Mouse (Mus musculus) midbrain, embryonic 12.5 days (tissue): ENCODE data around the gene Lrmda. TPM values are rescaled to one million over a fixed set of nuclear protein-coding genes. Genes with fewer than 3 reads are reported as not detected.

Source experiments
- ATAC-seq: fragments of 200-750 bp; cut with Nextera tagmentation; 2 replicates; pipeline ENCODE4 v1.8.0; 2017; ENCODE audit warnings: low read depth, moderate TSS enrichment, moderate library complexity; ENCODE audit not compliant: low FRiP score
- H3K27ac ChIP-seq: fragments of 300-500 bp; sonication (generic); replicated peaks from 2 replicates; pipeline ENCODE4 v1.5.1; 2016; ENCODE audit warnings: mild to moderate bottlenecking
- H3K27me3 ChIP-seq: fragments of 300-500 bp; sonication (generic); 2 replicates; pipeline ENCODE4 v1.6.1; 2016; ENCODE audit warnings: mild to moderate bottlenecking
- H3K36me3 ChIP-seq: fragments of 300-500 bp; sonication (generic); 2 replicates; pipeline ENCODE4 v1.6.1; 2016
- H3K4me1 ChIP-seq: fragments of 300-500 bp; sonication (generic); 2 replicates; pipeline ENCODE4 v1.6.1; 2016
- H3K4me2 ChIP-seq: fragments of 300-500 bp; sonication (generic); replicated peaks from 2 replicates; pipeline ENCODE4 v1.6.1; 2016; ENCODE audit warnings: mild to moderate bottlenecking, moderate library complexity
- H3K4me3 ChIP-seq: fragments of 300-500 bp; sonication (generic); 2 replicates; pipeline ENCODE4 v1.5.1; 2016; ENCODE audit warnings: mild to moderate bottlenecking
- H3K9ac ChIP-seq: fragments of 300-500 bp; sonication (generic); replicated peaks from 2 replicates; pipeline ENCODE4 v1.6.1; 2016; ENCODE audit warnings: mild to moderate bottlenecking, moderate library complexity
- H3K9me3 ChIP-seq: fragments of 300-500 bp; sonication (generic); 2 replicates; pipeline ENCODE4 v1.6.1; 2016; ENCODE audit warnings: mild to moderate bottlenecking
- WGBS: fragments of 180-500 bp; shearing (Covaris S2); methylation state at CpG from one replicate; pipeline ENCODE4 v1.1.7; 2016; 5-methylcytosine and 5-hydroxymethylcytosine counted together
- polyA plus RNA-seq: library from polyadenylated mRNA; unstranded; fragments of >200 nt; fragmentation: Nextera tagmentation; extraction: Ambion mirVana; gene quantifications from 2 replicates; pipeline ENCODE4 v1.2.1, GENCODE M21; 2016

Lrmda gene
- polyA plus RNA-seq, 1 experiment from 2014 or later, result not detected

DNA sequence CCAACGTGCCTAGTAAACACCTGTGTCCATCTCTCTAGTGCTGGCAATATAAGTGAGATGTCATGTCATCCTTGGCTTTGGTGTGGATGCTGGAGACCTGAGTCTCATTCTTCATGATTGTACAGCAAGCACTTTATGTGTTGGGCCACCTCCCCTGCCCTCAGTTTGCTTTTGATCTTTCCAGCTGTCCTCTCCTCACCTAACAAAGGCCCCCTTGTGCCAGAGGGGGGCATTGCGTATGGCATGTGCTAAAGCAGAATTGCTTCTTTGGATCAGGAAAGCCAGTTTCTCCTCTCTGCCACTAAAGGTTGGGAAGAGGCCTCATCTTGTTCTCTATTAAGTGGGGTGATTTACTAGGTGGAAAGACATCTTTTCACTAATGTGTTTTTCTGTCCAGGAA lies 264.2 kb downstream of the Lrmda start:
- H3K4me3 ChIP-seq, result no peak overlapping the region
- WGBS, result 56% methylated on average over 2 of the region's 2 CpGs
- no peak for ATAC-seq
- H3K36me3 ChIP-seq, result no peaks in the 10 kb centered on the region
- H3K4me2 ChIP-seq, result no peak overlapping the region
- peaks cover 28% of the 10 kb centered on the region for H3K27me3 ChIP-seq
- H3K4me1 ChIP-seq, result 0 out of 2 replicates have a peak, but pooled peaks cover 6% of the 10 kb centered on the region
- no peak overlapping the region for H3K9ac ChIP-seq
- H3K27ac ChIP-seq, result no peak overlapping the region
- no peaks in the 10 kb centered on the region for H3K9me3 ChIP-seq

- Histone ChIP-seq H3K4me2 (no peak overlapping the region), H3K27ac (no peak overlapping the region), H3K9me3 (no peaks in the 10 kb centered on the region), H3K36me3 (no peaks in the 10 kb centered on the region), H3K27me3 (peaks cover 25% of the 10 kb centered on the region), H3K4me3 (no peak overlapping the region), H3K4me1 (0 out of 2 replicates have a peak, but pooled peaks cover 6% of the 10 kb centered on the region), H3K9ac (no peak overlapping the region)
- ATAC-seq, result no peak
- WGBS, result 83% methylated on average over 15 of the region's 15 CpGs
Observed at GRCm38 (mm10) chr14:22284823-22285517, 265.5 kb downstream of the Lrmda start.

DNA sequence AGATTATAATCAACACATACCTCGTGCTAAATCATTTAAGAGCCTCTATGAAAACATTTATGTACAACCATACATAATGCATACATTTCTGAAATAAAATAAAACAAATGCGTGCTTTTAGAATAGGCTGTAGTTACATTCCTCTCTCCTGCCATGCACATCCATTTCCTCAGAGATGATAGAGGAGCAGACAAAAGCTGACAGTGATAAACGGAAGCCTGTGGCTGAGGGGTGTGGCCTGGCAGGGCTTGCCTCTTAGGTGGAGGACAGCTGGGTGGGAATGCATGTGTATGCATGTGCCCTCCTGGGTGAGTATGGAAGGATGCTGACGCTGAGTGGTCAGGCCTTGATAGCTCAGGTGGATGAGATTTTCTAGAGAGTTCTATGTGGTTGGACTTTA lies 266.3 kb downstream of the Lrmda start:
- Histone ChIP-seq H3K27me3 (peaks cover 25% of the 10 kb centered on the region), H3K9me3 (no peaks in the 10 kb centered on the region), H3K27ac (no peak overlapping the region), H3K4me1 (0 out of 2 replicates have a peak, but pooled peaks cover 6% of the 10 kb centered on the region), H3K4me3 (no peak overlapping the region), H3K36me3 (no peaks in the 10 kb centered on the region), H3K4me2 (no peak overlapping the region), H3K9ac (no peak overlapping the region)
- no peak for ATAC-seq
- WGBS, result 77% methylated on average over 4 of the region's 4 CpGs

GRCm38 (mm10) chr14:22288179-22288578 lies 268.7 kb downstream of the Lrmda start:
- Histone ChIP-seq H3K27ac (no peak overlapping the region), H3K9me3 (no peaks in the 10 kb centered on the region), H3K36me3 (no peaks in the 10 kb centered on the region), H3K9ac (no peak overlapping the region), H3K4me3 (no peak overlapping the region), H3K4me2 (no peak overlapping the region), H3K27me3 (peaks cover 25% of the 10 kb centered on the region), H3K4me1 (no peaks in the 10 kb centered on the region)
- 34% methylated on average over 10 of the region's 10 CpGs for WGBS
- no peak for ATAC-seq

DNA sequence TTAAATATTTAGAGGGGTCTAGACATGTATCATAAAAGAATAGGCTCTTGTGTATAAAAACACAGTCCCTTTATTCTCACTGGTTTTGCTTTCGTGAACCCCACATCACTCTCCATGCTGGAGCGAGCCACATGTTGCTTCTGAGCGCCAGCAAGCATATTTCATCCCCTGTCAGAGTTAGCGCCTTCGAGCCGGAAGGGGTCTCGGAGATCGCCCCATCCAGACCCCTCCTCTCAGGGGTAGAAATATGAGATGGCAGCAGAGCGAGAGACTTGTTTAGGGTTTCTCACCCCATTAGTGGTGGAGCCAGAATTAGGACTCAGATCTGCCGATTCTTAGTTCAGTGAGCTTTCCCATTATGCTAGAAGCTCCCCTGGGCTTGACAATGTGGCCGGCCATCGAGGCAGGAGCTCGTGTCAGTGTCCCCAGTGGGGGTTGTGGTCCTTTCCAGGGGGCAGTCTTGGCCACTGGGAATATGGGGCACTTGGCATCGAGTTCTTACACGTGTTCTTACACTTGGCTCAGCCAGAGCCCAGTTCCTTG lies 269.9 kb downstream of the Lrmda start:
- no peak for ATAC-seq
- H3K4me1 ChIP-seq, result no peaks in the 10 kb centered on the region
- no peak overlapping the region for H3K27ac ChIP-seq
- no peak overlapping the region for H3K4me3 ChIP-seq
- no peak overlapping the region for H3K9ac ChIP-seq
- H3K9me3 ChIP-seq, result no peaks in the 10 kb centered on the region
- no peak overlapping the region for H3K4me2 ChIP-seq
- H3K36me3 ChIP-seq, result no peaks in the 10 kb centered on the region
- WGBS, result 85% methylated on average over 15 of the region's 15 CpGs
- H3K27me3 ChIP-seq, result peaks cover 24% of the 10 kb centered on the region

DNA sequence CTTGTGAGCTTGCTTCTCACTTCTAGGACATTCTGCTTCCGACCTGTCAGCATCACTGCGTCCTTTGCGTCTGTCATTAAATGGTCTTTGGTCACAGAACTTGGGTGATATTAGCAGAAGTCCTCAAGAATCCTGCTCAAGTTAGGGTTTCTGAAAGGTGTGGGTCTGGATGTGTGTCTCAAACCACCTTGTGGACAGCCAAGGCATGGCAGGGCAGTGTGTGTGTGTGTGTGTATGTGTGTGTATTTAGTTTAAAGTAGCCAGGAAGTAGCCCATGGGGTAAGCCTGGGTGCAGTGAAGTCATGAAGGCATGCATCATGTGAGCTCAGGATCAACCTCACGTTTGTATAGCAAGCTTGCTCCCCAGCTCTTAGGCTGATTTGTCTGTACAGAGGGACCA lies 274.9 kb downstream of the Lrmda start:
- WGBS, result 90% methylated on average over 4 of the region's 4 CpGs
- H3K4me1 ChIP-seq, result no peaks in the 10 kb centered on the region
- H3K27me3 ChIP-seq, result peaks cover 4% of the 10 kb centered on the region; the same call in 1 of the 2 replicates
- no peaks in the 10 kb centered on the region for H3K9me3 ChIP-seq
- H3K4me2 ChIP-seq, result no peak overlapping the region
- H3K27ac ChIP-seq, result no peak overlapping the region
- H3K4me3 ChIP-seq, result no peak overlapping the region
- no peaks in the 10 kb centered on the region for H3K36me3 ChIP-seq
- no peak overlapping the region for H3K9ac ChIP-seq
- ATAC-seq, result no peak

GRCm38 (mm10) chr14:22296655-22297239 lies 277.2 kb downstream of the Lrmda start:
- Histone ChIP-seq H3K9ac (no peak overlapping the region), H3K4me3 (no peak overlapping the region), H3K4me2 (no peak overlapping the region), H3K9me3 (no peaks in the 10 kb centered on the region), H3K4me1 (no peaks in the 10 kb centered on the region), H3K27me3 (no peaks in the 10 kb centered on the region), H3K36me3 (no peaks in the 10 kb centered on the region), H3K27ac (no peak overlapping the region)
- no peak for ATAC-seq
- 83% methylated on average over 3 of the region's 3 CpGs for WGBS

DNA sequence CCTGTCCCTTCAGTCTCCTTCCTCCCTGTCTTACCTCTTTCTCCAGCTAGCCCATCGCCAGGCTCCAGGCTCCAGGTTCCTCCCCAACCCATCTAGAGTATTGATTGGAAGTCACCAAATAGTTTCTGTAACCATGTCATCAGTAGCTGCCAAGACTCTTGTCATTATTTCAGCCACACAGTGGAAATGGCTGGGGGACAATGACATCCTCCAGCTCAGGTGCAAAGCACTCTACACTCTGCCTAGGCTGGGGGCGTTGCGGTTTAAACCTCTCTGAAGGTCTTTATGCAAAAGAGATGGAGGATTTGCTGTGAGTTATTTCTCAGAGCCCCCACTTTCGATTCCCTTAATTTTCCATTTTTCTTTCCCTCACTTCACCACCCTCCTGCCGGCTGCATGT lies 287.2 kb downstream of the Lrmda start:
- no peaks in the 10 kb centered on the region for H3K27me3 ChIP-seq
- H3K36me3 ChIP-seq, result no peaks in the 10 kb centered on the region
- no peak overlapping the region for H3K4me2 ChIP-seq
- WGBS, result 82% methylated on average over 5 of the region's 5 CpGs
- H3K27ac ChIP-seq, result no peak overlapping the region
- no peak overlapping the region for H3K9ac ChIP-seq
- no peaks in the 10 kb centered on the region for H3K4me1 ChIP-seq
- no peak for ATAC-seq
- no peaks in the 10 kb centered on the region for H3K9me3 ChIP-seq
- no peak overlapping the region for H3K4me3 ChIP-seq

- H3K4me3 ChIP-seq, result no peak overlapping the region
- ATAC-seq, result no peak
- H3K27me3 ChIP-seq, result no peaks in the 10 kb centered on the region
- no peaks in the 10 kb centered on the region for H3K9me3 ChIP-seq
- 72% methylated on average over 6 of the region's 6 CpGs for WGBS
- no peak overlapping the region for H3K27ac ChIP-seq
- no peak overlapping the region for H3K4me2 ChIP-seq
- H3K9ac ChIP-seq, result no peak overlapping the region
- H3K36me3 ChIP-seq, result no peaks in the 10 kb centered on the region
- no peaks in the 10 kb centered on the region for H3K4me1 ChIP-seq
Observed at GRCm38 (mm10) chr14:22308059-22308458, 288.5 kb downstream of the Lrmda start.

- H3K27ac ChIP-seq, result no peak overlapping the region
- H3K27me3 ChIP-seq, result 0 out of 2 replicates have a peak, but pooled peaks cover 3% of the 10 kb centered on the region
- no peak for ATAC-seq
- no peak overlapping the region for H3K9ac ChIP-seq
- H3K36me3 ChIP-seq, result no peaks in the 10 kb centered on the region
- no peak overlapping the region for H3K4me3 ChIP-seq
- H3K9me3 ChIP-seq, result no peaks in the 10 kb centered on the region
- no peaks in the 10 kb centered on the region for H3K4me1 ChIP-seq
- no peak overlapping the region for H3K4me2 ChIP-seq
- 92% methylated on average over 1 of the region's 1 CpGs for WGBS
Observed at GRCm38 (mm10) chr14:22323058-22323457, 303.5 kb downstream of the Lrmda start.

- H3K4me2 ChIP-seq, result no peak overlapping the region
- H3K9me3 ChIP-seq, result no peaks in the 10 kb centered on the region
- no peak overlapping the region for H3K4me3 ChIP-seq
- 90% methylated on average over 7 of the region's 7 CpGs for WGBS
- no peaks in the 10 kb centered on the region for H3K36me3 ChIP-seq
- H3K27ac ChIP-seq, result no peak overlapping the region
- ATAC-seq, result no peak
- no peak overlapping the region for H3K9ac ChIP-seq
- H3K4me1 ChIP-seq, result no peaks in the 10 kb centered on the region
- H3K27me3 ChIP-seq, result 0 out of 2 replicates have a peak, but pooled peaks cover 3% of the 10 kb centered on the region
Observed at GRCm38 (mm10) chr14:22323530-22324292, 304.2 kb downstream of the Lrmda start.
